Mouse (Mus musculus): Measurements from ENCODE around the gene Gnb2. TPM values are rescaled to one million over a fixed set of nuclear protein-coding genes. Genes with fewer than 3 reads are reported as not detected.

The Gnb2 gene
- 300 TPM for total RNA-seq (2023)

GRCm38 (mm10) chr5:137533117-137533827 is at the start of gene Gnb2, which contains the start of gene Epo:
Gnb2 (minus strand) TSS chr5:137533510.
Epo (minus strand) TSS chr5:137533242.

GRCm38 (mm10) chr5:137569665-137570064 is 36.4 kb upstream of the Gnb2 start, which contains the start of gene Tfr2:
Tfr2 (plus strand) TSS chr5:137569840.

DNA sequence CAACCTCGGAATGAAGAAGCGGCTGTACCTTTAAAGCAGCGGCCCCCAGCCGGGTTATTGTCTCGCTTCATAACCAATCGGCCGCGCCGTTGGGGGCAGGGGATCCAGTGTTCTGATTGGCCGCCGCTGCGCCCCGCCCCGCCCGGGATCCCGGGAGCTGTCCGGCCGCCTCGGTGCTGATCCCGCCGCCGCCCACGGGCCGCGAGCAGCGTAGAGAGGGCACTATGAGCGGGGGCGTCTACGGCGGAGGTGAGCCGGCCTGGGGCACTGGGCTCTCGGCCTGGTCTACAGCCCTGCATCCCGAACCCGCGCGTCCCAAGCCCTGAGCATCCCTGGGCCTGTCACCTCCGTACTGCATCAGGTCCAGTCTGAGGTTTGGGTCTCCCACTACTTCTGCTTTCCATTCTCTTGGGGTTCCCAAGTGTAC is 20.1 kb upstream of the Gnb2 start, which contains the start of gene Actl6b:
TSS of gene Actl6b (plus strand) at position 107 of the 427 bp plus-strand sequence.

GRCm38 (mm10) chr5:137518436-137518835 is 14.9 kb downstream of the Gnb2 start, which contains the start of gene Gigyf1:
Gigyf1 (plus strand) TSS chr5:137518548.

DNA sequence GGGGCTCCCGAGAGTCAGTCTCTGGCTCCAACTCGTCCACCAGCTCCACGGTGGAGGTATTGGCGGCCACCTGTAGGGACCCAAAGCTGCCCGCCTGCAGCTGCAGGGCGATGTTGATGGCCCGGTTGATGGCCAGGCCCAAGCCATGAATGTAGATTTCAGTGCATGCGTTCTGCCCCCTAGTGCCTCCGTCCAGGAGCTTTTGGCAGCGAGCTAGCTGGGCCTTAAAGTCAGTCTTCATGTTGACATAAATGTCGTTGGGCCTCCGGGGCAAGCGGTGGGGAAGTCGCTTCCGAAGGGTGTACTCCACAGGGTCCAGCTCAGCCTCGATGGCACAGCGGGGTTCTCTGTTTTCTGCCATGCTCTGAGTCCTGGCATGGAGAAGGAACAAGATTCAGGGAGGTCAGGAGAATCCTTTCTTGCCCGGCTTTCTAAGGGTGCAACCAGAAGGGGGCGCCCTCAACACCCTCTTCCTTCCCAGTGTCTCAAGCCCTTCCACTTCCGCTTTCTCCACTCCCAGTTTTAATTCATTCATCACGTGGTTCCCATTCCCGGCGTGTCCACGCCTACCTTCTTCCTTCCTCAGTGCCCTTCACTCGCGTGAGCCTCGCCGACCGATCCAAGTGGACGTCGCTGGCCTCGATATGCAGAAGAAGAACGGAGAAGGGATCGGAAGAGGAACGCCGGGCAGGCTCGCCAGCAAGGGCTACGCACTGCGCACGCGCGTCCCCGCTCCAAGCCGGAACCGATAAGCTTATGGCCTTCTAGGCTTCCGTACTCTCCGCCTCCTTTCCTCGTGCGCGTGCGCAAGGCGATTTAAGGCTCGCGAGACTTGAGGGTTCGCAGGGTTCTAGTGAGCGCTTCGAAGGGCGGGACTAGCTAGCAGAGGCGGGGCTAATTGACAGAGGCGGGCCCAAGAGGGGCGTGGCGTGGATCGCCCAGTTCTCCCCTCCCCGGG is 31.3 kb downstream of the Gnb2 start, which contains the start of gene Pop7:
TSS of gene Pop7 (minus strand) at position 810 of the 958 bp plus-strand sequence.

Other genes starting within 250 kb of the Gnb2 start
- gene Ache, start 246.0 kb downstream of the Gnb2 start, total RNA-seq (2023): 0.80 TPM
- 0.86 TPM for gene Ufsp1, start 238.9 kb downstream of the Gnb2 start, total RNA-seq (2023)
- 437 TPM for gene Srrt, start 225.8 kb downstream of the Gnb2 start, total RNA-seq (2023)
- gene Trip6, start 219.1 kb downstream of the Gnb2 start, total RNA-seq (2023): 7.5 TPM
- gene Slc12a9, start 199.9 kb downstream of the Gnb2 start, total RNA-seq (2023): 16.9 TPM
- gene Ephb4, start 183.4 kb downstream of the Gnb2 start, total RNA-seq (2023): 0.21 TPM
- gene Zan, start 56.4 kb downstream of the Gnb2 start, total RNA-seq (2023): 0.03 TPM
- 30.3 TPM for gene Pop7, start 31.0 kb downstream of the Gnb2 start, total RNA-seq (2023)
- 92.9 TPM for gene Gigyf1, start 15.0 kb downstream of the Gnb2 start, total RNA-seq (2023)
- not detected for gene Epo, start 268 bp downstream of the Gnb2 start, total RNA-seq (2023)
- gene Actl6b, start 20.0 kb upstream of the Gnb2 start, total RNA-seq (2023): not detected
- gene Tfr2, start 36.3 kb upstream of the Gnb2 start, total RNA-seq (2023): not detected
- 24.1 TPM for gene Mospd3, start 67.5 kb upstream of the Gnb2 start, total RNA-seq (2023)
- gene Pcolce, start 80.3 kb upstream of the Gnb2 start, total RNA-seq (2023): 1.2 TPM
- gene Fbxo24, start 95.5 kb upstream of the Gnb2 start, total RNA-seq (2023): 0.34 TPM
- gene Lrch4, start 95.6 kb upstream of the Gnb2 start, total RNA-seq (2023): 171 TPM
- gene Gm20605, start 95.7 kb upstream of the Gnb2 start, total RNA-seq (2023): 44.2 TPM
- gene Sap25, start 107.8 kb upstream of the Gnb2 start, total RNA-seq (2023): 81.9 TPM
- gene Irs3, start 112.2 kb upstream of the Gnb2 start, total RNA-seq (2023): not detected
- gene Agfg2, start 151.2 kb upstream of the Gnb2 start, total RNA-seq (2023): 22.2 TPM
- gene Nyap1, start 208.1 kb upstream of the Gnb2 start, total RNA-seq (2023): 1.3 TPM
- 190 TPM for gene Tsc22d4, start 212.2 kb upstream of the Gnb2 start, total RNA-seq (2023)
- 22.6 TPM for gene Ppp1r35, start 245.3 kb upstream of the Gnb2 start, total RNA-seq (2023)

Measured in CD8-positive naive resting alpha-beta T cell, adult 57 days (primary cell).